Mouse (Mus musculus): ENCODE measurements around the gene Leo1.

DNA sequence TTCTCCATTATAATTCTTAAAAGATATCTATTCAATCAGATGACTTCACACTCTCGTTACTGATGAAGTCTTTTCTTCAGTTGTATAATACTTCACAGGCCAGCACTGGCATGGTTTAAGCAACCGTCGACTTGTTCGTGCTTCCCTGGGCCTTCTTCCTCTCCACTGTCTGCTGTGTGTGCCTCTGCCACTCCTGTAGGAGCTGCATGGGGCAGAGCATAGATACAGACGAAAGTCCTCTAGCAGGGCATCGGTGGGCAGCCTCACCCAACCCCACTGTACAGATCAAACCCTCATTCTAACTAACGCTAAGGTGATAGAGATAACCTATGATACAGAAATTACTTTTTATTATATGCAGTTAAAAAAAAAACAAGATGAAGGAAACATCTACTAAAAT, 57.2 kb downstream of the Leo1 start:
- TF ChIP-seq CTCF (IDR thresholded peaks at IDR 0.05; ENCODE audit: low read depth, low read length) (no peak), POLR2A (IDR thresholded peaks at IDR 0.05; ENCODE audit: extremely low read depth, insufficient read depth, low read length) (no peak)

All from liver, adult 2 months (tissue).